Mouse (Mus musculus): Measurements from ENCODE around the gene Snrk. TPM values are rescaled to one million over a fixed set of nuclear protein-coding genes. Genes with fewer than 3 reads are reported as not detected.

Snrk gene
- polyA plus RNA-seq, 1 experiment from 2014 or later: 57.3 TPM

DNA sequence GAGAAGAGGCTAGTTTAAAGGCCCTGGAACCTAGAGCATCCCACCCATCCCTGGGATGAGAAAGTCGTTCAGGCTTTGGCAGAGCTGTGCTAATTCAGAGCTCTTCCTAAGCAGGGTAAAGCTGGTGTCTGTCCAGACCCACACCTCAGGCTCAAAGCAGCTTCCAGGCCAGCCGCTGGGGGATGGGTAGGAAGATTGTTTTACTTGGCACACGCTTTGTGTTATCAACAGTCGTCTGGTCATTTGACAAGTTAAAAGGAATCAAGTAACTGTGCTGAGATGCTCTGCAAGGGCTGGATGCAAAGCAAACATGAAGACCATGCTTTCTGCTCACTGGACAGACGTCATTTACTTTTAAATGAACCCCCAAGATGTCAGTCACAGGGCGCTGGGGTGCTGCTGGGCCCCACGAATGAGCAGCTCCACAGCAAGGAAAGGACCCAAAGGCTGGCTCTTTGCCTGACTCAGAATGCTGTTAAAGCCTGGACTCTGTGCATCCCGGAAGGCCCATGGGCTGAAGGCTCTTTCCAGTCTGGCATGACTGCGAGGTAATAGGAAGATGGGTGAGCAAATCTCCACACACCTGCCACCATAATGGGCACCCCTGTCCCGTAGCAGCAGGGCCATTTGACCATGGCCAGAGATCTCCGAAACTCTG lies 88.6 kb downstream of the Snrk start:
- ATAC-seq (ENCODE audit: insufficient number of reproducible peaks, insufficient read depth, low FRiP score, low TSS enrichment, low read depth): no peak
- Histone ChIP-seq H3K27ac (no peak overlapping the region), H3K27me3 (no peaks in the 10 kb centered on the region), H3K36me3 (no peaks in the 10 kb centered on the region), H3K9me3 (no peaks in the 10 kb centered on the region), H3K9ac (replicated peaks) (no peak overlapping the region), H3K4me1 (replicated peaks) (no peaks in the 10 kb centered on the region), H3K4me3 (replicated peaks) (no peak overlapping the region), H3K4me2 (no peak overlapping the region)
- 61% methylated on average over 11 of the region's 11 CpGs for WGBS

- Histone ChIP-seq H3K4me1 (replicated peaks) (no peaks in the 10 kb centered on the region), H3K4me3 (replicated peaks) (no peak overlapping the region), H3K9ac (replicated peaks) (no peak overlapping the region), H3K36me3 (no peaks in the 10 kb centered on the region), H3K27me3 (no peaks in the 10 kb centered on the region), H3K4me2 (no peak overlapping the region), H3K9me3 (no peaks in the 10 kb centered on the region), H3K27ac (no peak overlapping the region)
- no peak for ATAC-seq (ENCODE audit: insufficient number of reproducible peaks, insufficient read depth, low FRiP score, low TSS enrichment, low read depth)
- WGBS: 70% methylated on average over 4 of the region's 4 CpGs
Measured at GRCm38 (mm10) chr9:122208311-122208710, 91.2 kb downstream of the Snrk start.

DNA sequence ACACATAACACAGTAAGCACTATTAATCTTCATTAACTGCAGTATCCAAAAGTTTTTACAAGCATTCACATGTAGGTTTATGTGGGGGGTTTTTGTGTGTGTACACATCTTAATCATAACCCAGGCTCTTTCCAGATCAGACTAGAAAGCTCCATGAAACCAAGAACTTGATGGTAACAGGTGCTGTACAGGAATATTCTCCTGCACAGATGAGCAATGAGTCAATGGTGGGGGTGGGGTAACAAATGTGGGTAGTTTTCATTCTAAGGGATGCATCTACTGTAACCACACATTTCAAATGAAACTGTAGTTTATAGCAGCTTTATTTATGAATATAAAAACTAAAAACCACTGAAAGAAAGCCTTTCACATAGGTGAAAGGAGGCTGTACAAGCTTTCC lies 98.1 kb downstream of the Snrk start:
- Histone ChIP-seq H3K9ac (replicated peaks) (no peak overlapping the region), H3K36me3 (no peaks in the 10 kb centered on the region), H3K27ac (no peak overlapping the region), H3K4me3 (replicated peaks) (no peak overlapping the region), H3K9me3 (no peaks in the 10 kb centered on the region), H3K4me2 (no peak overlapping the region), H3K4me1 (replicated peaks) (no peaks in the 10 kb centered on the region), H3K27me3 (no peaks in the 10 kb centered on the region)
- ATAC-seq (ENCODE audit: insufficient number of reproducible peaks, insufficient read depth, low FRiP score, low TSS enrichment, low read depth): no peak

GRCm38 (mm10) chr9:122216945-122217529 lies 100.0 kb downstream of the Snrk start:
- Histone ChIP-seq H3K27me3 (no peaks in the 10 kb centered on the region), H3K9ac (replicated peaks) (no peak overlapping the region), H3K9me3 (no peaks in the 10 kb centered on the region), H3K36me3 (no peaks in the 10 kb centered on the region), H3K4me1 (replicated peaks) (no peaks in the 10 kb centered on the region), H3K27ac (no peak overlapping the region), H3K4me3 (replicated peaks) (no peak overlapping the region), H3K4me2 (no peak overlapping the region)
- ATAC-seq (ENCODE audit: insufficient number of reproducible peaks, insufficient read depth, low FRiP score, low TSS enrichment, low read depth): no peak
- WGBS: 87% methylated on average over 7 of the region's 7 CpGs

Other genes with a start within 250 kb of the Snrk start
- 0.50 TPM in 1 of 2 replicates, not detected in the other for gene Ackr2, start 218.9 kb upstream of the Snrk start, polyA plus RNA-seq (2016; fragmentation: Nextera tagmentation; extraction: Ambion mirVana)
- not detected in 2 replicates for gene Cyp8b1, start 201.0 kb upstream of the Snrk start, polyA plus RNA-seq (2016; fragmentation: Nextera tagmentation; extraction: Ambion mirVana)
- 1.6 and 1.8 TPM in 2 replicates for gene Fam198a, start 166.3 kb upstream of the Snrk start, polyA plus RNA-seq (2016; fragmentation: Nextera tagmentation; extraction: Ambion mirVana)
- gene Pomgnt2, start 120.2 kb upstream of the Snrk start, polyA plus RNA-seq (2016; fragmentation: Nextera tagmentation; extraction: Ambion mirVana): 10.4 and 11.2 TPM in 2 replicates
- gene Ano10, start 177.2 kb downstream of the Snrk start, polyA plus RNA-seq (2016; fragmentation: Nextera tagmentation; extraction: Ambion mirVana): 31.8 and 33.1 TPM in 2 replicates
- gene Abhd5, start 234.3 kb downstream of the Snrk start, polyA plus RNA-seq (2016; fragmentation: Nextera tagmentation; extraction: Ambion mirVana): 22.2 and 26.3 TPM in 2 replicates

Measured in limb, embryonic 12.5 days (tissue).